Mouse (Mus musculus) brown adipose tissue, adult 24 weeks (tissue): ENCODE measurements around the gene Sorcs1. TPM values are rescaled to one million over a fixed set of nuclear protein-coding genes. Genes with fewer than 3 reads are reported as not detected.

Source experiments
- H3K27ac ChIP-seq: fragments of 200-500 bp; replicated peaks from 2 replicates; pipeline ENCODE4 v1.5.1; 2012; ENCODE audit warnings: low read depth, mild to moderate bottlenecking, low read length
- H3K4me1 ChIP-seq: fragments of 200-500 bp; 2 replicates; pipeline ENCODE4 v1.6.1; 2012; ENCODE audit warnings: low read length, mixed read lengths; ENCODE audit not compliant: control insufficient read depth, insufficient read depth, insufficient read length
- H3K4me3 ChIP-seq: fragments of 200-500 bp; 2 replicates; pipeline ENCODE4 v1.5.1; 2012; ENCODE audit warnings: low read depth, mild to moderate bottlenecking, low read length, moderate library complexity; ENCODE audit not compliant: insufficient read depth
- polyA plus RNA-seq: library from polyadenylated mRNA; stranded (reverse); fragments of >200 nt; gene quantifications from 2 replicates; pipeline ENCODE4 v1.2.4, GENCODE M21; 2012; ENCODE audit not compliant: missing spikeins, insufficient read depth, insufficient read length

Gene Sorcs1
- polyA plus RNA-seq, 1 experiment: not detected

GRCm38 (mm10) chr19:50145919-50146318, 532.5 kb downstream of the Sorcs1 start:
- H3K4me1 ChIP-seq: no peaks in the 10 kb centered on the region
- H3K4me3 ChIP-seq: no peak overlapping the region
- no peak overlapping the region for H3K27ac ChIP-seq

DNA sequence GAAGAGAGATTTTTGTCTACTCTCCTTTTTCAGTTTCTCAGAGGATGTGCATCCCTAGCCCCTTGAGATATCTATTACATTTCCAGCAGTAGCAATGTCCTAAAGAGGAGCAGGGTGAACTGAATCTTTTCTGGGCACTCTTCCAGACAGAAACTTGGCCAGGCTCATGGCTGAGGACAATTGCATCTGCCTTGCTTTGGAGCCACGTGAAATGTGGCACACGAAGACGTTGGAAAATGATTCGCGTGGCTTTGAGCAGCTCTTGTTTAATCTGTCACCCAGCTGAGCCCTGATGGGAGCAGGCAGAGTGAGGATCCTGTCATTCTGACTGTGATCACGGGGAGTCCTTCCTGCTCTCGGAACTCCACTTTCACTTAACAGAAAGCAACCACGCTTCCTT, 536.6 kb downstream of the Sorcs1 start:
- Histone ChIP-seq H3K4me1 (no peaks in the 10 kb centered on the region), H3K27ac (no peak overlapping the region)

GRCm38 (mm10) chr19:50134656-50135055, 543.8 kb downstream of the Sorcs1 start:
- Histone ChIP-seq H3K4me3 (no peak overlapping the region), H3K27ac (no peak overlapping the region), H3K4me1 (no peaks in the 10 kb centered on the region)

More for the DNA sequence above, 536.6 kb downstream of the Sorcs1 start:
- H3K4me3 ChIP-seq: no peak overlapping the region

- H3K4me1 ChIP-seq: no peaks in the 10 kb centered on the region
- H3K27ac ChIP-seq: no peak overlapping the region
- no peak overlapping the region for H3K4me3 ChIP-seq
Observed at GRCm38 (mm10) chr19:50105842-50106585, 572.4 kb downstream of the Sorcs1 start.
